Mouse (Mus musculus): ENCODE measurements around the gene Olfr1390.

DNA sequence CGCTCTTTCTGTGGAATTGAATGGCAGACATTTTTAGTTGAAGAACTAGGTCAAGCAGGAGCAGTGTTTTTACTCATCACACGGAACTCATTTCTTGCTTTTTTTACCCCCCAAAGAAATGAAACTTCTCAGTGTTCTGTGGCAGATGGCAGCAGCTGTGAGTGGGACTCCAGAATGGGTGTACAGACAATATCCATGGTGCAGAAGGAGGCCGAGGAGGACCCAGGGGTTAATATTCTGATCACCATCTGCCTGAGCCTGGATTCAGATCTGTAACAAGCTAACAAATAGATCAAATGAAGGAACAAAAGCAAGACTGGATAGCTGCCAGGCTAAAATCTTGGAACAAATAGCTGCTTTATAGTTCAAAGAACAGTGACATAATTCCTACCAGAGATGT is 42.2 kb upstream of the Olfr1390 start:
- no peak for TF ChIP-seq ZC3H11A (IDR thresholded peaks at IDR 0.05; ENCODE audit: borderline replicate concordance, low read depth, low read length)
- TF ChIP-seq HCFC1 (IDR thresholded peaks at IDR 0.05; ENCODE audit: borderline replicate concordance, insufficient read depth, low read length): no peak
